Mouse (Mus musculus) fibroblast of lung, adult 2 months (primary cell): ENCODE measurements at regions not wholly inside any gene's neighbourhood (a gene's known extent, or its start where the extent isn't known, plus 50 kb on each side); places are given as distances from the start of the nearest gene placed in this dataset.

ENCODE experiments used
- DNase-seq: peaks from one replicate; pipeline ENCODE4 v3.0.0-alpha.2; 2011; ENCODE audit warnings: low read depth

DNA sequence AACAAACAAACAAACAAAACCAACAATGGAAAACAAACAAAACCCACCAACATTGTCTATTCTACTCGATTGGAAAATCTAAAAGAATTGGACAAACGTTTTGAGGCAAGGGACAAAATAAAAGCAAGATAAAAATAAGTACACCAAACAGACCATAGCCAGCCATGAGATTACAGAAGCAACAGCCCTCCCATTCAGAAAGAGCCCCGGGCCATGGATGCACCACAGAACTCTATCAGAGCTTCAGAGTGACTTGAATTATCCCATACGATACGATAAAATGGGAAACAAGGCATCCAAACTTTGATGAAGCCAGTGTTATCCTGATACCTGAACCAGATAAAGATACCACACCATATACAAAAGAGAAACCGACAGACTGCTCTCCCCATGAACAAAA is 68.7 kb downstream of the Npepl1 start:
- no peak for DNase-seq

DNA sequence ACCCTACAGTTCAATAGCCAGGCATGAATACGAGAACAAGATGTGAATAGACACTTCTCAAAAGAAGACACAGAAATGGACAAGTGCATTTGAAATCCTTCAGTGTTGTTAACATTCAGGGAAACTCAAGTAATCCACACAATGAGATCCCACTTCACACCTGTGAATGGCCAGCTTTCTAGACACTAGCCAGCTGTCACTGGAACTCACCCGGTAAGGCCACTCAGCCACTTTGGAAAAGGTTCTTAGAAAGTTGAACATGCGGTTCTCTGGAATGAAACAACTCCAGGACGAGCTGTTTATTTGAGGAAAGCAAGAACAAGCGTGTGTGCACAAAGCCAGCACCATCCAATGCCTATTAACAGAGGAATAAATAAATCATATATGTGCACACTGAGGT is 74.6 kb downstream of the Npepl1 start:
- no peak for DNase-seq

DNA sequence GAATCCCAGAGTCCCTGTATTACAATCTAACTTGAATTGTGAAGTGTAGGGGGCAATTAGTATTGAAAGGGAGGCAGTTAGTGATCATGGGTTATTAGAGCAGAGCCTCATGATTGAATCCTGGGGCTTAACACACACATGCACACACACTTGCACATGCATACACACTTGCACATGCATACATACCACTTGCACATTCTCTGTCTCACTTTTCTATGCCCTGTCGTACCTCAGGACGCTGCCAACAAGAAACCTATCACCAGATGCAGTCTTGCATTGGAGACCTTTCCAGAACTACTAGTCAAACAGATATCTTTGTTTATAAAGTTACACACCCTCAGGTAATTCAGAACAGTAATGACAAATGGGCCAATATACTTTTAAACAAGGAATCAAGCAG is 80.9 kb downstream of the Npepl1 start:
- DNase-seq = no peak

DNA sequence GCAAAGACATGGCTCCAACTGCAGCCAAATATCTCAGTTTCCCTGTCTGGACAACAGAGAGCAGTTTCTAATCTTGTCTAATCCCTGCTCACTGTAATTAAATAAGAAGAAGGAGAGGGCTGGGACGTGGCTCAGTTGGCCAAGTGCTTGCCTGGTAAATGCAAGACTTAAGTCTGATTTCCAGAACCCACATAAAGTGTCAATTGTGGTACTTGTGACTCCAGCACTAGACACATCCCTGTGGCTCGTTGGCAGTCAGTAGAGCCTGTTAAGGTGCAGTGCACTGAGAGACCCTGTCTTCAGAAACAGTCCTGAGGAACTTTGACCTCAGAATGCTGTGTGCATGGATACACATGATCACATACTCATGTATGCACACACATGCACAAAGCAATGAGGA is 81.4 kb downstream of the Npepl1 start:
- DNase-seq = no peak

DNA sequence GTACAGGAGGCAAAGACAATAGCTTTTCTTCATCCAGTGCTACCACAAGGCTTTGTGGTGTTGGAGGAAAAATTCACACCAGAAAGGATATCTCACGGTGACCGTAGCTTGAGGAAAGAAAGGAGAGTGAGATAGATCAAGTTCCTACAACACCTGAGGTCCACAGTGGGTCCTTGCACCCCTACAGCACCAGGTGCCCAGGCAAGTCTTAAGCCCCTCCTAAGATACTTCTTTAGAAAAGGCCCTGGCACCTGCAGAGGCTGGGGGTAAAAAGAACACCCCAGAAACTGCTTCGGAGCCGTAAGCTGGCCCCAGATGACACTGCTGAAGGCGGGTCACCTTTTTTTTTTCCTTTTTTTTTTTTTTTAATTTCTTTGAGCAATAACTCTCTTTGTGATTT is 81.9 kb downstream of the Npepl1 start:
- no peak for DNase-seq

DNA sequence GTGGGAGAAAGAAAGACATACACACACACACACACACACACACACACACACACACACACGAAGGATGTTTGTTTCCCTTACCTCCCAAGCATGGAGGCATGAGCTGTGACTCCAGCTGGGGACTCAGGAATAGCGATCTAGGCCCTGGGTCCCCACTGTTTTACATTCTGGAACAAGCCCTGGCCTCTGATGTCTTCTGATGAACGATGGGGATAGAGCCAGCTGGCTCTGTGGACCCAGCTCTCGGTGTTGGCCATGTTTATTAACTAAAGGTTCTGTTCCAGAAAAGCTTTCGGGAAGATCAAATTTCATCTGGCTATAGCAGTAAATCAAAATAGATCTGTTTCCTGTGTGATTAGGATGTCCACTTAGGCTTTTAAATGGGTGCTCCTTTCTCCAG is 83.4 kb downstream of the Npepl1 start:
- DNase-seq = no peak

DNA sequence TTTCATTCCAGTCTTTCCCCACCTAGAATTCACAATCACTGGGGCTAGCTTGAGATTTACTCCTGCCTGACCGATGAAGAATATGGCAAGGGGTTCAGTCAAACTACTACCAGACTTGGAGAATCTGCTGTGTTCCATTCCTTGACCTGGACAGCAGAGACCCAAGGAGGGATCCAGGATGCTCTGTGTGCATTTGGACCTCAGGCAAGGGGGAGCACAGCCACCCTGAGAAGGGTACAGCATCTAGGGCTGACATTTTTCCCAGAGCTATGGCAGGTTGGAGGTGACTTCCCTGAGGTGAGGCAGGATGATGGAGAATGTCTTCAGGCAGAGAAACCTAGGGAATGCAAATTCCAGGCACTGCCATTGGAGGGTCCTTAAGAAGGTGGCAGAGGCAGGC is 85.5 kb downstream of the Npepl1 start:
- DNase-seq = no peak

DNA sequence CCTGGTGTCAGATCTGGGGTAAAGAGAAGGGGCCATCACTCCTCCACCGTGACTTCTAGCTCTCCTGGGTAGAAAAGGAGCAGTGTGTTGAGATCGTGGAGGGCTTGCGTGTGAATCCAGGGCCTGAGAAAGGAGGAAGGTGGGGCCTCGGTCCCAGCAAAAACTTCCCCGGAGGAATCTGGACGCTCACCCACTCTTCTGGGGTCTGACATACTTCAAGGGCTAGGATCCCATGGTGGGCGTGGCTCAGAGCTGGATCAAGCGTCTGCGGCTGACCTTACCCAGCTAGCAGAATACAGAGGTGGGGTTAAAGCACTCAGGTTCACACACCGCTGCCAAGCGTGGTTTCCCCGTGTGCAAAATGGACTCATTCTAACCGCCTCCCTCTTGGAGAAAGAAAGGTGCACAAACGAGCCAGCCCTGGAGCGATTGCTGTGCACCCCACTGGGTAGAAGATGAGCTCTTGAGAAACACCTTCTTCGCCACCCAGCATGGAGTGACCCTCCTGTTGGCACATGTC is 86.6 kb downstream of the Npepl1 start:
- DNase-seq = no peak

DNA sequence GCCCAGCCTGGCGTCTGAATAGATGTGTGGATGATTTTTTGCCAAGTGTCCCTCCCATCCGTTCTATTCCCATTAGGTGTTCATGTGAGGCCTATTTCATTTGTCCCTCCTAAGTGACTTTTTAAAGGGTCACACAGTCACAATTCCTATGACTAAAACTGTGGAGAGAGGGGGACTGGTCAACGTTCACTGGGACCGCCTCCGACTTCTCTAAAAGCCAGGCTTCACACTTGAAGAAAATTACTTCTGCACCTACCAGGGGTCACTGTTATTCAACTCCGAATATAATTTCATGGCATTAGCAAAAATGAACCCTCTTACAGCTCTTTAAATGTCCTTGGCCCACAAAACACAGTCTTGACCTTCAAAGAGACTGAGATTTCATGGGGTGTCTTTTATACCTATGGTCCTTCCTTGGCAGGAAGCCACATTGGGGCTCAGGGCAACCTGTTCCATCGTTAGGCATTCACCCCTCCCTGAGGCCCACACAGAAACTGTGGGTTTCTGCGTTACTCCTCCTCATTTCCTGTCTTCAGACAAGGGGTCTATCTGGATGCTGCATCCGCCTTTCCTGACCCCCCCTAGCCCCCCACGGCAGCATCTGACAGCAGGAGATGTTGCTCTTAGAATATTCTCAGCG is 86.7 kb upstream of the Gnas start:
- DNase-seq = no peak

DNA sequence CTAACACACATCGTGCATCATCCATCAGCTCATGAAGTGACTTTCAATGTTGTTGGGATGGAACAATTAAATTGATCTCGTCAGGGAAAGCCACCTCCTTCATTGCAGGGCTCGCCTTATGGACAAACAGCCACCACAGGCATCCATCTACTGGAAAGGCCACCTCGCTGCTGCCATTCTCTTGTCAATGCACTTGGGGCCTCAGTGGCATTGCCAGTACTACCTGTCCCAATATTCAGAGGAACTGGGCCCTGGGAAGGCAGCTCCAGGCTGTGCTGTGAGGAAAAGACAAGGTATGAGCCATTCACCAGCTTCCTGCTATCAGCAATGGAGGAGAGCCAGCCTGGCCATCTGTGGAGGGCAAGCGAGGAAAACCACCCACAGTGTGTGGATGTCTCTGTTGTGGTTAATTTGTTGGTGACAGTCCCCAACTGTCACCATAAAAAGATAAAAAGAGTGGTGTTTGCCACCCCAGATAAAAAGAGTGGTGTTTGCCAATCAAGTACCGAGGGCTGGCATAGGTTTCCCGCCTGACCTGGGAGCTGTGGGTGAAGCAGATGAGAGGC is 85.6 kb upstream of the Gnas start:
- no peak for DNase-seq

DNA sequence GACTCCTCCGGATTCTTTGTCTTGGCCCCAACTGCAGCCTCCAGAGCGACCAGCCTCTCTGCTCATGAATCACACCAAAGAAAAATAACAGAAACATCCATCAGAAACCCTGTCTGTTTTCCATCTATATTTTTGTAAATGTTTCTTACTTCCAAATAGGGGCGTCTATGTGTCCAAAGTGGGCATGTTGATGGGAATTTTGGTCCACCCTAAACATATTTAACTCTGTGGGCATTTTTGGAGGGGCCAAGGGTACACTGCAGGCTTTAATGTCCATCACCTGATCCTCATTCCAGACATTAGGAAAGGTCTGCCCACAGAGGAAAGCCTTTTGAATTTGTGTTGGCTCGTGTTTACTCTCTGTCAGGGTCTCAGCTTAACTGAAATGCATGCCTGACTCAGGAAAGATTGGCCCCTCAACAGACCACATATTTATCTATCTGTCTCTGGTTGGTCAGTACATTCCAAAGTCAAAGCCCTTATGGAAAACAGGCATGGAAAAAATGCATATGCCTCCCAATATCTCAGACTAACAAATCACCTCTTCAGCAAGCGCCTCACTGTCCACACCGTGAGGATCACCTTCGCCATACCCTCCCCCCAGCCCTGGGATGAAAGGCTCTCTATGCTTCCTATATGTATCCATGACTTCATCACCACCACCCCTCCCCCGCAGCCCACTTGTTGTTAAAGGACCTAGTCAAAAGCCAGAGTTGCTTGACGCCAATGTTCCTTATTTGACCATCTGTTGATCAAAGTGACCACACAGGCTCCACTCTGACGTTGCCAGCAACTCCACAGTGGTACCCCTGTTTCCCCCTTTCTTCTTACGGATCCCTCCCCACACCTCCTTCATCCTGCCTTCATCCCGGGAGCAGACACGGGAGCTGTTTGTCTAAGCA is 83.9 kb upstream of the Gnas start:
- peak; percentile 15 for DNase-seq

DNA sequence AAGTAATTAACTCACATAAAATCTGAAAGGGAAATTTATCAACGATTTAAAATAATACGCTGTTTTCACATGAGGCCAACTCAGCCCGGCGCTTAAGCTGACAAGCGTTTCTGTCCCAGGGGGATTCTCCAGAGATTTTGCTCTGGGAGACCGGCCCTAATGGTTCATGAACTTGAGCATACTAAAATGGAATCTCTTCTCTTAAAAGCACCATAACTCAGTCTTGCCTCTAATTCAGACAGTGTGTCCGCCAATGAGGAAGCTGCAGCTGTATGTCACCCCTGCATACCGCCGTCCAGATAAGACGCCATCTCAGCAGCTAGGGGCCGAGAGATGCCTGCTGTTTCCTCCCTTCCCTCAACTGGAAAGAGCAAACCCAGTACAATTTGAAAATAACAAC is 80.7 kb upstream of the Gnas start:
- DNase-seq = no peak

DNA sequence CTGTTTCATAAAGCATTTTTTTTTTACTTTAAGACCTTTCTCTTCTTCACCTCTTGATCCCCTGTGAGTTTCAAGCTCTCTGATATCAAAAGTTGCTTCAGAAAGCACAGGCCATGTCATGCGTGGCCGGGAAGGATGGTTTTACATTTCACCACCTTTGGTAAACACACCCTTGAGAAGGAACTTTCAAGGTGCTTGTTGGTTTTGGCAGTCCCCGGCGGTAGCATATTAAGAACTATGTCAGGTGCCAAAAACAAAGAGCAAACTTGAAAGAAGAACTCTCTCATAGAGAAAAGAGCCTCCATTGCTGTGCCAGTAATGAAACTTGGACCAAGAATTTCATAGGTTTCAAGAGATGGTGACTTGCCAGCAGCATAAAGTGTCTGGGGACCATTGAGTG is 72.4 kb upstream of the Gnas start:
- DNase-seq = no peak

DNA sequence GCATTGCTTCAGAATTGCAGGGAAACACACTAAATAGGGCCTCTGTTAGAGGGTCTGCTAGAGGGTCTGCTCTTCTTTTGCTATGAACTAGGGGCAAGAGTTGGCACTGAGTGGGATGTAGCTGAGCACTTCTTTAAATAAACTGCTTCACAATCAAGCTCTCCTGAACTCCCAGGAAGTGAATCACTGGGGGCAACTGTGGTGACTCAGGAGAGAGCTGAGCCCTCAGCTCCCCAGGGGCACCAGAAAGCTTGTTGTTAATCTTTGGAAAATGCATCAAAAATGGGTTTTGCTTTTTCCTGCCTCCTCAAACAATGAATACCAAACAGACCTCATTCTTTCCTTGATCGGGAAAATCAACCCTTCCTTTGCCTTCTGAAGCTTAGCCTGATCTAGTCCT is 57.5 kb upstream of the Gnas start:
- no peak for DNase-seq
